In the genomic region with DNA sequence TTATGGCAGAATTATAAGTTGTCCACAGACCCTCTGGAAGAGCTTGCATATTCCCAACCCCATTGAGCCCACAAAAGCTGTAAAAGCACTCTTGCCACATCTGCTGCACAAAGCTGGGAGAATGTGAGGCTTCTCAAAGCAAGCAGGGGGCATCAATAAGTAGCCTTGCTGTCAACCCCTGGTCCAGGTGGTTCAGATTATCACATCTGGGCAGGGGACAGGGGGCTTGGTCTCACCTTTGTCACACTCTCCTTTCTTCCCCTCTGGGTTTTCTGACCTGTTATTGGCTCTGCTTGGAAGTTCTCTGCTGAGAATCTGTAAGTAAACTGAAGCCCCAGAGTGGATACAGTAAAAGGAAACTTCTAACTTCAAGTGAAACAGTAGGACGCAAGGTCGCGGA, we compare ENCODE assay signal across 13 mouse cellular contexts. TPM values are rescaled to one million over a fixed set of nuclear protein-coding genes. Genes with fewer than 3 reads are reported as not detected.
DNase-seq lines count a peak whose midpoint lies in the region; ATAC-seq lines count a peak whose summit lies in the region.
"Had no signal": no experiment of that assay in that cellular context is flagged by ENCODE, and none has a peak within 500 bp of the region (broad histone marks: within the 10 kb centered on the region; RNA-seq: fewer than 3 reads in every experiment).

No protein-coding gene starts in this region.

- peak overlapping the region; percentile 98 for H3K27ac ChIP-seq in hindbrain, embryonic 10.5 days
- H3K27ac ChIP-seq in hindbrain, embryonic 14.5 days: no peak overlapping the region
- H3K27ac ChIP-seq in midbrain, embryonic 12.5 days (replicated peaks): no peak overlapping the region
- no peak overlapping the region for H3K27ac ChIP-seq in midbrain, embryonic 14.5 days (replicated peaks; ENCODE audit: low read depth, low read length)
- H3K27ac ChIP-seq in intestine, embryonic 16.5 days (ENCODE audit: low read length): peak overlapping the region; percentile 16; the same call in 1 of the 2 replicates
- H3K27ac ChIP-seq in neural tube, embryonic 12.5 days: no peak overlapping the region
- H3K27ac ChIP-seq: heart, embryonic 15.5 days had no signal

- H3K9ac ChIP-seq in hindbrain, embryonic 14.5 days: no peak overlapping the region
- no peak overlapping the region; the same call in 1 of the 2 replicates for H3K9ac ChIP-seq in midbrain, embryonic 12.5 days (replicated peaks)
- no peak overlapping the region for H3K9ac ChIP-seq in midbrain, embryonic 14.5 days (replicated peaks; ENCODE audit: low read length)
- no peak overlapping the region for H3K9ac ChIP-seq in intestine, embryonic 16.5 days (ENCODE audit: low read depth, low read length)
- H3K9ac ChIP-seq in neural tube, embryonic 12.5 days: no peak overlapping the region
- H3K9ac ChIP-seq: heart, embryonic 15.5 days had no signal

- peak overlapping the region; percentile 81 for H3K4me3 ChIP-seq in hindbrain, embryonic 10.5 days
- no peak overlapping the region for H3K4me3 ChIP-seq in hindbrain, embryonic 14.5 days (replicated peaks; ENCODE audit: low read length)
- peak overlapping the region; percentile 73; the same call in 1 of the 2 replicates for H3K4me3 ChIP-seq in midbrain, embryonic 12.5 days
- H3K4me3 ChIP-seq in midbrain, embryonic 14.5 days (replicated peaks; ENCODE audit: low read depth, low read length): no peak overlapping the region
- H3K4me3 ChIP-seq in intestine, embryonic 16.5 days (ENCODE audit: low read length): peak overlapping the region; percentile 71; the same call in 1 of the 2 replicates
- H3K4me3 ChIP-seq in neural tube, embryonic 12.5 days: no peak overlapping the region
- H3K4me3 ChIP-seq: heart, embryonic 15.5 days had no signal

- no peaks in the 10 kb centered on the region for H3K9me3 ChIP-seq in hindbrain, embryonic 10.5 days
- H3K9me3 ChIP-seq in hindbrain, embryonic 14.5 days (ENCODE audit: control insufficient read depth, low read length): no peaks in the 10 kb centered on the region
- no peaks in the 10 kb centered on the region for H3K9me3 ChIP-seq in midbrain, embryonic 12.5 days
- H3K9me3 ChIP-seq in midbrain, embryonic 14.5 days (ENCODE audit: control insufficient read depth, low read length): no peaks in the 10 kb centered on the region
- H3K9me3 ChIP-seq in intestine, embryonic 16.5 days (ENCODE audit: control insufficient read depth, low read length): no peaks in the 10 kb centered on the region
- H3K9me3 ChIP-seq in neural tube, embryonic 12.5 days: no peaks in the 10 kb centered on the region
- H3K9me3 ChIP-seq: heart, embryonic 15.5 days had no signal

- peak; percentile 38 for DNase-seq in hindbrain, embryonic 10.5 days (ENCODE audit: low spot score)
- DNase-seq in hindbrain, embryonic 14.5 days (ENCODE audit: low spot score): no peak
- DNase-seq in midbrain, embryonic 14.5 days: no peak
- no peak for DNase-seq in left cerebral cortex, adult 8-10 months (ENCODE audit: low spot score in 2 of 2)
- no peak for DNase-seq in layer of hippocampus, adult 18-20 months (ENCODE audit: low spot score in 2 of 2)
- DNase-seq: B cell, adult 2 months; cerebellum, adult 2 months had no signal

- 27% methylated on average over 3 of the region's 3 CpGs for WGBS in hindbrain, embryonic 10.5 days
- WGBS in hindbrain, embryonic 14.5 days: 24% methylated on average over 3 of the region's 3 CpGs
- WGBS in midbrain, embryonic 12.5 days: 21% methylated on average over 3 of the region's 3 CpGs
- WGBS in midbrain, embryonic 14.5 days: 25% methylated on average over 3 of the region's 3 CpGs
- 56% methylated on average over 3 of the region's 3 CpGs for WGBS in intestine, embryonic 16.5 days
- WGBS in neural tube, embryonic 12.5 days: 25% methylated on average over 3 of the region's 3 CpGs

- ATAC-seq in hindbrain, embryonic 14.5 days (ENCODE audit: low FRiP score): no peak
- ATAC-seq in midbrain, embryonic 12.5 days (ENCODE audit: low FRiP score, low read depth): no peak
- no peak for ATAC-seq in midbrain, embryonic 14.5 days (ENCODE audit: low FRiP score, low TSS enrichment)
- no peak for ATAC-seq in intestine, embryonic 16.5 days
- ATAC-seq in neural tube, embryonic 12.5 days (ENCODE audit: low FRiP score, low read depth): no peak
- ATAC-seq: inflammation-experienced regulatory T-cells, adult 6 months had no signal

- H3K36me3 ChIP-seq in hindbrain, embryonic 10.5 days: peaks cover 32% of the 10 kb centered on the region
- H3K36me3 ChIP-seq in hindbrain, embryonic 14.5 days (replicated peaks; ENCODE audit: control insufficient read depth, insufficient read depth): no peaks in the 10 kb centered on the region
- no peaks in the 10 kb centered on the region for H3K36me3 ChIP-seq in midbrain, embryonic 12.5 days
- H3K36me3 ChIP-seq in midbrain, embryonic 14.5 days (ENCODE audit: control insufficient read depth, insufficient read depth, low read length): no peaks in the 10 kb centered on the region
- H3K36me3 ChIP-seq in intestine, embryonic 16.5 days (ENCODE audit: control insufficient read depth, insufficient read depth, low read length): no peaks in the 10 kb centered on the region
- no peaks in the 10 kb centered on the region for H3K36me3 ChIP-seq in neural tube, embryonic 12.5 days
- H3K36me3 ChIP-seq: heart, embryonic 15.5 days had no signal

- H3K27me3 ChIP-seq in hindbrain, embryonic 10.5 days (ENCODE audit: insufficient read depth, poor library complexity, severe bottlenecking): no peaks in the 10 kb centered on the region
- H3K27me3 ChIP-seq in hindbrain, embryonic 14.5 days (ENCODE audit: control insufficient read depth, insufficient read depth, low read length): no peaks in the 10 kb centered on the region
- H3K27me3 ChIP-seq in midbrain, embryonic 12.5 days: 0 out of 2 replicates have a peak, but pooled peaks cover 8% of the 10 kb centered on the region
- 0 out of 2 replicates have a peak, but pooled peaks cover 3% of the 10 kb centered on the region for H3K27me3 ChIP-seq in midbrain, embryonic 14.5 days (ENCODE audit: control insufficient read depth, insufficient read depth, low read length)
- H3K27me3 ChIP-seq in intestine, embryonic 16.5 days (replicated peaks; ENCODE audit: control insufficient read depth, insufficient read depth, low read length): no peaks in the 10 kb centered on the region
- H3K27me3 ChIP-seq in neural tube, embryonic 12.5 days (replicated peaks): no peaks in the 10 kb centered on the region

- no peak overlapping the region for H3K4me2 ChIP-seq in hindbrain, embryonic 14.5 days (replicated peaks)
- H3K4me2 ChIP-seq in midbrain, embryonic 12.5 days (replicated peaks): peak overlapping the region; percentile 87
- no peak overlapping the region for H3K4me2 ChIP-seq in midbrain, embryonic 14.5 days (ENCODE audit: low read length)
- peak overlapping the region; percentile 91 for H3K4me2 ChIP-seq in intestine, embryonic 16.5 days (ENCODE audit: low read depth, low read length)
- H3K4me2 ChIP-seq in neural tube, embryonic 12.5 days (replicated peaks): peak overlapping the region; percentile 92

- H3K4me1 ChIP-seq in hindbrain, embryonic 10.5 days (replicated peaks): peaks cover 77% of the 10 kb centered on the region
- H3K4me1 ChIP-seq in hindbrain, embryonic 14.5 days (replicated peaks; ENCODE audit: control insufficient read depth, insufficient read depth, low read length): peaks cover 4% of the 10 kb centered on the region
- H3K4me1 ChIP-seq in midbrain, embryonic 12.5 days: peaks cover 32% of the 10 kb centered on the region
- H3K4me1 ChIP-seq in midbrain, embryonic 14.5 days (ENCODE audit: control insufficient read depth, insufficient read depth, low read length): 0 out of 2 replicates have a peak, but pooled peaks cover 8% of the 10 kb centered on the region
- H3K4me1 ChIP-seq in intestine, embryonic 16.5 days (ENCODE audit: control insufficient read depth, insufficient read depth, low read length): peaks cover 5% of the 10 kb centered on the region; the same call in 1 of the 2 replicates
- H3K4me1 ChIP-seq in neural tube, embryonic 12.5 days: peaks cover 10% of the 10 kb centered on the region

RNA-seq across cellular contexts. Expression of a gene that starts 1.8 kb away (rescaled TPM):
- polyA plus RNA-seq in hindbrain, embryonic 10.5 days (2016; fragmentation: Nextera tagmentation; extraction: Ambion mirVana): 19.0 and 28.1 TPM in 2 replicates
- 0.88 and 1.4 TPM in 2 replicates for polyA plus RNA-seq in hindbrain, embryonic 14.5 days (2014; fragmentation: Nextera tagmentation; extraction: Ambion mirVana)
- polyA plus RNA-seq in midbrain, embryonic 12.5 days (2016; fragmentation: Nextera tagmentation; extraction: Ambion mirVana): 7.0 and 9.8 TPM in 2 replicates
- polyA plus RNA-seq in midbrain, embryonic 14.5 days (2014; fragmentation: Nextera tagmentation; extraction: Ambion mirVana): 1.6 and 2.5 TPM in 2 replicates
- 3.8 and 5.4 TPM in 2 replicates for polyA plus RNA-seq in intestine, embryonic 16.5 days (2015; fragmentation: Nextera tagmentation; extraction: Ambion mirVana)
- 3.8 and 4.4 TPM in 2 replicates for polyA plus RNA-seq in neural tube, embryonic 12.5 days (2016; fragmentation: Nextera tagmentation; extraction: Ambion mirVana)
- total RNA-seq in left cerebral cortex, adult 8-10 months (2022): 1 to 10 TPM in 2 of 4 experiments, under 1 TPM in 2; 0.63 to 1.5 (median 1.2) TPM
- total RNA-seq in layer of hippocampus, adult 18-20 months (2021): under 1 TPM; 0.28 to 0.72 TPM
- total RNA-seq: megakaryocyte-erythroid progenitor cell, adult 5-6 weeks had no signal

RNA-seq across cellular contexts. Expression of a gene that starts 11.9 kb away (rescaled TPM):
- polyA plus RNA-seq in hindbrain, embryonic 10.5 days (2016; fragmentation: Nextera tagmentation; extraction: Ambion mirVana): 65.4 TPM in 2 replicates
- polyA plus RNA-seq in hindbrain, embryonic 14.5 days (2014; fragmentation: Nextera tagmentation; extraction: Ambion mirVana): 32.5 and 36.2 TPM in 2 replicates
- 77.6 and 83.8 TPM in 2 replicates for polyA plus RNA-seq in midbrain, embryonic 12.5 days (2016; fragmentation: Nextera tagmentation; extraction: Ambion mirVana)
- polyA plus RNA-seq in midbrain, embryonic 14.5 days (2014; fragmentation: Nextera tagmentation; extraction: Ambion mirVana): 33.4 and 36.9 TPM in 2 replicates
- 28.9 and 29.5 TPM in 2 replicates for polyA plus RNA-seq in intestine, embryonic 16.5 days (2015; fragmentation: Nextera tagmentation; extraction: Ambion mirVana)
- 57.8 and 60.6 TPM in 2 replicates for polyA plus RNA-seq in neural tube, embryonic 12.5 days (2016; fragmentation: Nextera tagmentation; extraction: Ambion mirVana)
- 10 to 100 TPM; 32.1 to 36.6 (median 34.6) TPM for total RNA-seq in left cerebral cortex, adult 8-10 months (2022)
- 10 to 100 TPM; 35.2 to 37.1 TPM for total RNA-seq in layer of hippocampus, adult 18-20 months (2021)

Comparison
In these comparisons a context has a peak if more than half of its experiments do, and no peak if none do; other contexts are left out.
1. H3K27ac ChIP-seq: peak in hindbrain, embryonic 10.5 days (single experiment) and intestine, embryonic 16.5 days (single experiment); none in hindbrain, embryonic 14.5 days (single experiment), midbrain, embryonic 12.5 days (single experiment), midbrain, embryonic 14.5 days (single experiment) and neural tube, embryonic 12.5 days (single experiment).
2. H3K4me3 ChIP-seq: peak in hindbrain, embryonic 10.5 days (single experiment), midbrain, embryonic 12.5 days (single experiment) and intestine, embryonic 16.5 days (single experiment); none in hindbrain, embryonic 14.5 days (single experiment), midbrain, embryonic 14.5 days (single experiment) and neural tube, embryonic 12.5 days (single experiment).
3. H3K4me2 ChIP-seq: peak in midbrain, embryonic 12.5 days (single experiment), intestine, embryonic 16.5 days (single experiment) and neural tube, embryonic 12.5 days (single experiment); none in hindbrain, embryonic 14.5 days (single experiment) and midbrain, embryonic 14.5 days (single experiment).